Mouse (Mus musculus) thymus, adult 2 months (tissue): ENCODE data around the gene Cib3.

ENCODE experiments used
- CTCF ChIP-seq: fragments of 200-500 bp; IDR thresholded peaks from 2 replicates; pipeline ENCODE4 v1.5.1; 2012; ENCODE audit warnings: mild to moderate bottlenecking, control low read depth, low read length, moderate library complexity, borderline replicate concordance; ENCODE audit not compliant: control insufficient read depth, poor library complexity, insufficient read depth; ENCODE audit errors: extremely low read depth
- POLR2A ChIP-seq: fragments of 200-500 bp; IDR thresholded peaks from 2 replicates; pipeline ENCODE4 v1.6.1; 2012; ENCODE audit warnings: mild to moderate bottlenecking, low read length, control low read depth, moderate library complexity; ENCODE audit not compliant: control insufficient read depth, poor library complexity, insufficient read depth; ENCODE audit errors: extremely low read depth

- no peak for TF ChIP-seq CTCF
- no peak for TF ChIP-seq POLR2A
These were observed 52.6 kb downstream of the Cib3 start for GRCm38 (mm10) chr8:72160007-72160406.
